Mouse (Mus musculus) midbrain, embryonic 12.5 days (tissue): ENCODE results near the gene Lin54. TPM values are rescaled to one million over a fixed set of nuclear protein-coding genes. Genes with fewer than 3 reads are reported as not detected.

ENCODE experiments used
- ATAC-seq: fragments of 200-750 bp; cut with Nextera tagmentation; 2 replicates; pipeline ENCODE4 v1.8.0; 2017; ENCODE audit warnings: low read depth, moderate TSS enrichment, moderate library complexity; ENCODE audit not compliant: low FRiP score
- H3K27ac ChIP-seq: fragments of 300-500 bp; sonication (generic); replicated peaks from 2 replicates; pipeline ENCODE4 v1.5.1; 2016; ENCODE audit warnings: mild to moderate bottlenecking
- H3K27me3 ChIP-seq: fragments of 300-500 bp; sonication (generic); 2 replicates; pipeline ENCODE4 v1.6.1; 2016; ENCODE audit warnings: mild to moderate bottlenecking
- H3K36me3 ChIP-seq: fragments of 300-500 bp; sonication (generic); 2 replicates; pipeline ENCODE4 v1.6.1; 2016
- H3K4me1 ChIP-seq: fragments of 300-500 bp; sonication (generic); 2 replicates; pipeline ENCODE4 v1.6.1; 2016
- H3K4me2 ChIP-seq: fragments of 300-500 bp; sonication (generic); replicated peaks from 2 replicates; pipeline ENCODE4 v1.6.1; 2016; ENCODE audit warnings: mild to moderate bottlenecking, moderate library complexity
- H3K4me3 ChIP-seq: fragments of 300-500 bp; sonication (generic); 2 replicates; pipeline ENCODE4 v1.5.1; 2016; ENCODE audit warnings: mild to moderate bottlenecking
- H3K9ac ChIP-seq: fragments of 300-500 bp; sonication (generic); replicated peaks from 2 replicates; pipeline ENCODE4 v1.6.1; 2016; ENCODE audit warnings: mild to moderate bottlenecking, moderate library complexity
- H3K9me3 ChIP-seq: fragments of 300-500 bp; sonication (generic); 2 replicates; pipeline ENCODE4 v1.6.1; 2016; ENCODE audit warnings: mild to moderate bottlenecking
- WGBS: fragments of 180-500 bp; shearing (Covaris S2); methylation state at CpG from one replicate; pipeline ENCODE4 v1.1.7; 2016; 5-methylcytosine and 5-hydroxymethylcytosine counted together
- polyA plus RNA-seq: library from polyadenylated mRNA; unstranded; fragments of >200 nt; fragmentation: Nextera tagmentation; extraction: Ambion mirVana; gene quantifications from 2 replicates; pipeline ENCODE4 v1.2.1, GENCODE M21; 2016

Gene Lin54
- polyA plus RNA-seq, 1 experiment from 2014 or later: 15.3 TPM

DNA sequence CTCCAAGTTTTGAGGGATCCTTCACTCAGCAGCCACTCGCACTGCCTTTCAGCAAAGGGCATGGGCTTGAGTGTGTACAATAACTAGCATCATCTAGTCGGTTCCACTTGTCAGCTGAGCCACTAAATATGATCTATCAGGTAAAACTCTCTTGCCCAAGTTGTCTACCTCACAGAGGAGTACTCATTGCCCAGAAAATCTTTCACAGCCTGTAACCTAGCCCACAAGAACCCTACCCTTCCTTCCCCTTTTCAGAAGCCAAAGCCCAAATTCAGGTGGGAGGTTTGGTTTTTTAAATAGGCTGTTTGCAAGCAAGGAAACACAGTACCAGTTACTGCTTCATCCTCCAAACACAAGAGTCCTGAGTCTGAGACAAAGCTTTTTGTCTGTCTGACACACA is 13.3 kb downstream of the Lin54 start:
- Histone ChIP-seq H3K36me3 (peaks cover 11% of the 10 kb centered on the region; the same call in 1 of the 2 replicates), H3K4me1 (no peaks in the 10 kb centered on the region), H3K27me3 (no peaks in the 10 kb centered on the region), H3K9me3 (no peaks in the 10 kb centered on the region), H3K4me3 (no peak overlapping the region), H3K27ac (no peak overlapping the region), H3K9ac (no peak overlapping the region), H3K4me2 (no peak overlapping the region)
- WGBS: 83% methylated on average over 2 of the region's 2 CpGs
- no peak for ATAC-seq

DNA sequence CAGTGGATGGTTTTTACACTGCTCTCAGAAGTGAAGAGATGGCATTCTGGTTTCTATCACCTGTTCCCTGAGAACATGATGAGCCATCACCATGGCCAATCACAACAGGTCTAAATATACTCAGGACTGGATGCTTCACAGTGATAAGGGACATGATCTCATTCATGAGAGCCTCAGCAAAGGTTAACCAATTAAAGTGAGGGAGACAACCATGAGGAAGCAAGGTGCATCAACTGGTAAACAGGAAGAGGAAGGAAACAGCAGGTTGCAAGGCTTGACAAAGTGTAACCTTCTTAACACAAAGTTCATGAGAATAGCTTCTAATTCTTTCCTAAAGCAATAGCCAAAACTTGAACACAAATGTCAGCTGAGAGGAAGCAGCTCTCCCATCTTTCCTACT is 16.9 kb downstream of the Lin54 start:
- Histone ChIP-seq H3K4me2 (no peak overlapping the region), H3K9me3 (no peaks in the 10 kb centered on the region), H3K4me1 (no peaks in the 10 kb centered on the region), H3K27ac (no peak overlapping the region), H3K9ac (no peak overlapping the region), H3K4me3 (no peak overlapping the region), H3K27me3 (no peaks in the 10 kb centered on the region), H3K36me3 (peaks cover 15% of the 10 kb centered on the region; the same call in 1 of the 2 replicates)
- ATAC-seq: no peak

DNA sequence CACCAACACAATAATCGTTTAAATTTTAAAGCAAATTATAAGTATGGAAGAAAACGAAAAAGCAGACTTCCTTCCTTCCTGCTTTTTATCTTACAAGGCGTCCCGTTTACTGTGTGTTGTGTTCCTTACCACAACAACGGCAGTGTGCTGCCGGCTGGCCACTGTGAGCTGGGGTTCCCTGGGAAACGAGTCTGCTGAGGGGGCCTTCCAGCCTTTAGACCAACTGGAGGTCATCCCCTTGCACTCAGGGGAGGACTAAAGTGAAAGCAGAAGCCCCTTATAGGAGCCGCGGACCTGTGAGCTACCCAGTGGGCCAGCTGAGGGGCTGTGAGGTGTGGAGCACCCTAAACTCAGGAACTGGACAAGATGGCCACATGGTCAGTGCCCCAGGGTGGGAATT is 22.8 kb downstream of the Lin54 start:
- peaks cover 34% of the 10 kb centered on the region for H3K36me3 ChIP-seq
- no peak overlapping the region for H3K4me3 ChIP-seq
- H3K4me2 ChIP-seq: no peak overlapping the region
- 88% methylated on average over 9 of the region's 9 CpGs for WGBS
- H3K27me3 ChIP-seq: no peaks in the 10 kb centered on the region
- no peak for ATAC-seq
- no peak overlapping the region for H3K9ac ChIP-seq
- H3K4me1 ChIP-seq: no peaks in the 10 kb centered on the region
- no peaks in the 10 kb centered on the region for H3K9me3 ChIP-seq
- H3K27ac ChIP-seq: no peak overlapping the region

DNA sequence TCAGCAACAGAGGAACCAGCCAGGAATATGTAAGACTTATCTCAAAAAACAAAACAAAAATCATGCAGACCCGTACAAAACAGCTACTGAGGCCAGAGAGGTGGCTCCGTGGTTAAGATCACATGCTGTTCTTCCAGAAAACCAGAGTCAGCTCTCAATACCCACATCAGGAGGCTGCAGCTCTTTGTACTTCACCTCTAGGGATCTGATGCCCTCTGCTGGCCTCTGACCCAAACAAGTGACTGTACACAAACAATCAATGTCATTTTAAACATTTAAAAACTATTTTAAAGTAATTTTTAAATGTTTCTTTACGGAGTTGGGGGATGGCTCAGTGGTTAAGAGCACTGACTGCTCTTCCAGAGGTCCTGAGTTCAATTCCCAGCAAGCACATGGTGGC is 24.1 kb downstream of the Lin54 start:
- 91% methylated on average over 3 of the region's 3 CpGs for WGBS
- no peak for ATAC-seq

DNA sequence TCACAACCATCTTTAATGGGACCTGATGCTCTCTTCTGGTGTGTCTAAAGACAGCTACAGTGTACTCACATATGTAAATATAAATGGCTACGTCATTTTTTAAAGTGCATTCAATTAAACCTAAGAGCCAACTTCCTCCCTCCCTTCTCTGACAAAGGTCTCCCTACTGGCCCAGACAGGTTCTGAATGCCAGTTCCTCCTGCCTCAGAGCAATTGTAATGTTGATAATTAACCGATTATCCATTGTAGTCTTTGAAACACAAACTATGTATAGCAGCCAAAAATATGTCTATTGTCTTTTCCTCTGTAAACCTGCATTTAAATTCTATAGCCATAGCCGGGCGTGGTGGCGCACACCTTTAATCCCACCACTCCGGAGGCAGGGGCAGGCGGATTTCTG is 33.1 kb downstream of the Lin54 start:
- H3K36me3 ChIP-seq: peaks cover 22% of the 10 kb centered on the region; the same call in 1 of the 2 replicates
- H3K9me3 ChIP-seq: no peaks in the 10 kb centered on the region

More for the DNA sequence above, 24.1 kb downstream of the Lin54 start:
- Histone ChIP-seq H3K4me3 (no peak overlapping the region), H3K36me3 (peaks cover 43% of the 10 kb centered on the region), H3K9ac (no peak overlapping the region), H3K9me3 (no peaks in the 10 kb centered on the region), H3K27ac (no peak overlapping the region), H3K4me1 (no peaks in the 10 kb centered on the region), H3K4me2 (no peak overlapping the region), H3K27me3 (no peaks in the 10 kb centered on the region)

DNA sequence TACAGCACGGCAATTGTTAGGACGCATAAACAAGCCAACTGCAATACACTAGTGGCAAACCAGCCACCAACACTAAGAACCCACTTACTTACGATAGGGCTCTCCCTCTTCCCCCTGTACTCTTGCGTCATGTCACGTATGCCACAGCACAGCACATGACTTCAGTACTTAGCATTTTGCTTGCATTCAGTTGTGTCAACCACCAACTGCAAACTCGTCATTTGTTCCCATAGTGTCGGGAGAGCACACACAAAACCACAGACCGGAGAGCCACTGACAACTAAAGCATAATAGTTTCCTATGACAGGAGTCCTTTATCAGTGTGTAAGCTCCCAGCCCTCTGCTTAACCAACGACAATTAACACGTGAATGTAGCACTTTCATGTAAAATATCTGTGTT is 33.8 kb downstream of the Lin54 start:
- Histone ChIP-seq H3K27me3 (no peaks in the 10 kb centered on the region), H3K4me3 (no peak overlapping the region), H3K4me2 (no peak overlapping the region), H3K4me1 (no peaks in the 10 kb centered on the region), H3K36me3 (peaks cover 17% of the 10 kb centered on the region), H3K27ac (no peak overlapping the region), H3K9me3 (no peaks in the 10 kb centered on the region), H3K9ac (no peak overlapping the region)
- no peak for ATAC-seq
- 92% methylated on average over 10 of the region's 10 CpGs for WGBS

More for the DNA sequence above, 33.1 kb downstream of the Lin54 start:
- no peaks in the 10 kb centered on the region for H3K4me1 ChIP-seq
- 93% methylated on average over 7 of the region's 7 CpGs for WGBS
- H3K4me3 ChIP-seq: no peak overlapping the region
- no peak overlapping the region for H3K4me2 ChIP-seq
- no peak overlapping the region for H3K9ac ChIP-seq
- H3K27me3 ChIP-seq: no peaks in the 10 kb centered on the region
- ATAC-seq: no peak
- H3K27ac ChIP-seq: no peak overlapping the region

DNA sequence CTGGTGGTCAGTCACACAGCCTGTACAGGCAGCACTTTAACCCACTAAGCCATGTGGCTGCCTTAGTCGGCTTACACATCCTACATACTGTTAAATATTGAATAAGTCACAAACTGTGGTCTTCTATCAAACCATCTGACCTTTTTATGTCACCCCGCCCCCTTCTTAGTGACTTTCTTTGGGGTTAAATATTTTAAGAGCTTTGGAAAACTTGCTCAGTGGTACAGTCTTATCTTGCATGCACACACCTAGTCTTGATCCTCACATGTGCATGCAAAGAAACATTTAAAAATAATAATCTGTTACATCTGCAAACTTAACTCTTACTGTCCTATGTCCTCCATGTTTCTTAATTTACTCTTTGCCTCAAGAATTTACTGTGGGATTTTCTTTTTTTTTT is 38.1 kb downstream of the Lin54 start:
- Histone ChIP-seq H3K36me3 (peaks cover 42% of the 10 kb centered on the region), H3K9me3 (no peaks in the 10 kb centered on the region), H3K27ac (no peak overlapping the region), H3K4me3 (no peak overlapping the region), H3K27me3 (no peaks in the 10 kb centered on the region), H3K4me2 (no peak overlapping the region), H3K9ac (no peak overlapping the region), H3K4me1 (no peaks in the 10 kb centered on the region)
- no peak for ATAC-seq
- 96% methylated on average over 2 of the region's 2 CpGs for WGBS

DNA sequence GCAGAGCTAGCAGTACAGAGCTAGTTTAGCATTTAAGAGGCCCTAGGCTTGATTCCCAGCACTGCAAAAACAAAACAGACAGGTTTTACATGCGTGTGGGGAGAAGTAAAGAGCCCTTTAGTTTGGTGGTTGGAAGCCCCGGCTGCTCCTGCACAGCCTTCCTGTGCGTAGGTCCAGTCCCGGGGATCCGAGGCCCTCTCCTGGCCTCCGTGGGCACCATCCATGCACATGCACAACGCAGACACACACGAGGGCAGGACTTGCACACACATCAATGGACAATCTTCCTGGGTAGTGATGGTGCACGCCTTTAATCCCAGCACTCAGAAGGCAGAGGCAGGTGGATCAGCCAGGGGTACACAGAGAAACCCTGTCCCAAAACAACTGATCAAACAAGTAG is 38.9 kb downstream of the Lin54 start:
- no peak for ATAC-seq
- Histone ChIP-seq H3K4me2 (no peak overlapping the region), H3K36me3 (peaks cover 44% of the 10 kb centered on the region), H3K9me3 (no peaks in the 10 kb centered on the region), H3K4me1 (no peaks in the 10 kb centered on the region), H3K4me3 (no peak overlapping the region), H3K27ac (no peak overlapping the region), H3K9ac (no peak overlapping the region), H3K27me3 (no peaks in the 10 kb centered on the region)
- 93% methylated on average over 9 of the region's 9 CpGs for WGBS

DNA sequence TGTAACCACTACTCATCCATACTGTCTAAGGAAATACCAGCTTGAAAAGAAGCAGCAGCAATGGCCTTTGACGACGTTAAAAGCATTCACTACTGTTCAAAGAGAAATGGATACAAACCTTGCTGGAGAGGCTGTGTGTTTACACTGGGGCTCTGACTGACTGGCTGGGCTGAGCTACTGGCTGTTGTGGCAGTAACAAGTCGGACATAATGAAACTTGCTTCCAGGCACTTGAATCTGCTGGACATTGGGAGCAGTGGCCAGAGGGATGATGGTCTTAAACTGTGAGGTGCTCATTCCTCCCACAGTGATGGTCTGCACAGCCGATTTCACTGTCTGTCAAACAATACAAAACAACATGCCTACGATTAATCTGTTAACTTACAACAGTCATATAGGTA is 41.0 kb downstream of the Lin54 start:
- H3K36me3 ChIP-seq: peaks cover 43% of the 10 kb centered on the region
- no peaks in the 10 kb centered on the region for H3K27me3 ChIP-seq
- no peaks in the 10 kb centered on the region for H3K4me1 ChIP-seq
- H3K9ac ChIP-seq: no peak overlapping the region
- H3K9me3 ChIP-seq: no peaks in the 10 kb centered on the region
- WGBS: 92% methylated on average over 5 of the region's 5 CpGs
- ATAC-seq: no peak
- no peak overlapping the region for H3K27ac ChIP-seq
- no peak overlapping the region for H3K4me2 ChIP-seq
- no peak overlapping the region for H3K4me3 ChIP-seq

DNA sequence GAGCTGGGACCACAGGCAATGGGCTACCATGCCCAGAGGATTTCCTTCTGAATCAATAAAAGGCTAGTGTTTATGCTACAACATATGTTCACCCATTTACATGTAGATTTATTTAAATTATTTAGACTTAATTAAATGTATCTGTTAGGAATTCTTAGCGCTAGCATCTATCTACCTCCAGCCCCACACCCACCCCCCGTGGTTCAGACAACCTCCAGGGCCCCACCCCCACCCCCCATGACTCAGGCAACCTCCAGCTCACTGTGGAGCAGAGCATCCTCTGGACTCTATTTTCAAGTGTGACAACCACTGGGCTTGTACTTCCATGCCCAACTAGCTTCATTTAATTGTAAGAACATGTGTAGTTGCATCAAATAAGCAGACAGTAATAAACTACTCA is 48.6 kb downstream of the Lin54 start:
- no peak overlapping the region for H3K4me2 ChIP-seq
- H3K27me3 ChIP-seq: no peaks in the 10 kb centered on the region
- H3K9ac ChIP-seq: no peak overlapping the region
- no peak overlapping the region for H3K4me3 ChIP-seq
- peaks cover 56% of the 10 kb centered on the region for H3K36me3 ChIP-seq
- WGBS: 79% methylated on average over 2 of the region's 2 CpGs
- ATAC-seq: no peak
- no peaks in the 10 kb centered on the region for H3K9me3 ChIP-seq
- no peaks in the 10 kb centered on the region for H3K4me1 ChIP-seq
- H3K27ac ChIP-seq: no peak overlapping the region

DNA sequence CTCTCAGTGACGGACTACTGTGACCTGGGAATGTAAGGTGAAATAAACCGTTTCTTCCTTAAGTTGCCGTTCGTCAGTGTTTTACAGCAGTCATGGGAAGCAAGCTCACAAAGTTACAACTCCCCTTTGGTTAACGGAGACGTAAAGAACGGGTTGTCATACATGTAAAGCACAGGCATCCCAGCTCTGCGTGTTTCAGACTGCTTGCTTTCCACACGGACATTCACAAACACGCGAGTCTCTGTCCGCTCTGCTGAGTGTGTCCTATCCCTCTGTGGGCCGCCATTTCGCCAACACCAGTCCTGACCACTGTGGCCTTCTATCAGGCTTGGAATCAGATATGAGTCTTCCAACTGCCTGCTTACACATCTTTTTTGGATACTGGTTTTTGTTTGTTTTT is 61.6 kb downstream of the Lin54 start:
- ATAC-seq: no peak
- H3K36me3 ChIP-seq: peaks cover 11% of the 10 kb centered on the region
- H3K4me3 ChIP-seq: no peak overlapping the region
- no peak overlapping the region for H3K27ac ChIP-seq
- H3K4me2 ChIP-seq: no peak overlapping the region
- H3K27me3 ChIP-seq: no peaks in the 10 kb centered on the region
- 94% methylated on average over 14 of the region's 14 CpGs for WGBS
- H3K9ac ChIP-seq: no peak overlapping the region
- H3K4me1 ChIP-seq: no peaks in the 10 kb centered on the region
- no peaks in the 10 kb centered on the region for H3K9me3 ChIP-seq

DNA sequence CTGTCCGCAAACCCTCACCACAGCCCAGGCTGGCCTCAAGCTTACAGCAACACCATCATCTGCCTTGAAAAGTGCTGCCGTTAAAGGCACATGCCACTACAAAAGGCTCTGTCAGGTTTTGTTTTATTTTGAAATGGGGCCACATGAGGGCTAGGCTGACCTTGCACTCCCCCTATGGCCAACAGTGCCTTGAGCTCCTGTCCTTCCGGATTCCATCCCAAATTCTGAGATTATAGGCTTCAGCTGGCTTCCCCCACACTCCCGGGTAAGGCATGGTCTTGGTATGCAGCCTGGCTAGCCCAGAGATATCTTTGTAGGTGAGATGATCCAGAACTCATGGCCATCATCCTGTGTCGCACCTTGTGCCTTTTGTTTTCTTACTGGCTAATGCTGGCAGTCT is 62.5 kb downstream of the Lin54 start:
- no peaks in the 10 kb centered on the region for H3K4me1 ChIP-seq
- H3K27ac ChIP-seq: no peak overlapping the region
- peaks cover 11% of the 10 kb centered on the region for H3K36me3 ChIP-seq
- H3K27me3 ChIP-seq: no peaks in the 10 kb centered on the region
- H3K9ac ChIP-seq: no peak overlapping the region
- ATAC-seq: no peak
- no peaks in the 10 kb centered on the region for H3K9me3 ChIP-seq
- no peak overlapping the region for H3K4me3 ChIP-seq
- WGBS: 91% methylated on average over 5 of the region's 5 CpGs
- H3K4me2 ChIP-seq: no peak overlapping the region

DNA sequence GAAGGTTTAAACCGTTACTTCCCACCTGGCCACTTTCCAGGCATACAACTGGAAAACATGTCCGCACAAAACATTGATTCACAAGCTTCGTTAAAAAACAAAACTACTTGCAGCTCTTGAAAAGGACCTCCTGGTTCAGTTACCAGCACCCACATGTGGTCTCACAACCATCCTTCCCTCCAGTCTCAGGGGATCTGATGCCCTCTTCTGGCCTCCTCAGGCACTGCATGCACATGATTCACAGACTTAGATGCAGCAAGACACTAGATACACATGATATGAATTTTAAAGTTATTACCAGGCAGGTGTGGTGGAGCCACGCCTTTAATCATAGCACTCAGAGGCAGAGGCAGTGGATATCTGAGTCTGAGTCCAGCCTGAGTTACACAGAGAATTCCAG is 63.4 kb downstream of the Lin54 start:
- no peak overlapping the region for H3K9ac ChIP-seq
- H3K4me3 ChIP-seq: no peak overlapping the region
- H3K27me3 ChIP-seq: no peaks in the 10 kb centered on the region
- ATAC-seq: no peak
- H3K9me3 ChIP-seq: no peaks in the 10 kb centered on the region
- 97% methylated on average over 4 of the region's 4 CpGs for WGBS
- peaks cover 11% of the 10 kb centered on the region for H3K36me3 ChIP-seq
- no peak overlapping the region for H3K4me2 ChIP-seq
- H3K27ac ChIP-seq: no peak overlapping the region
- H3K4me1 ChIP-seq: no peaks in the 10 kb centered on the region
